Mouse (Mus musculus): Measurements from ENCODE around the gene Thy1. TPM values are rescaled to one million over a fixed set of nuclear protein-coding genes. Genes with fewer than 3 reads are reported as not detected.

The Thy1 gene
- polyA plus RNA-seq, 1 experiment from 2014 or later: 2.2 TPM

DNA sequence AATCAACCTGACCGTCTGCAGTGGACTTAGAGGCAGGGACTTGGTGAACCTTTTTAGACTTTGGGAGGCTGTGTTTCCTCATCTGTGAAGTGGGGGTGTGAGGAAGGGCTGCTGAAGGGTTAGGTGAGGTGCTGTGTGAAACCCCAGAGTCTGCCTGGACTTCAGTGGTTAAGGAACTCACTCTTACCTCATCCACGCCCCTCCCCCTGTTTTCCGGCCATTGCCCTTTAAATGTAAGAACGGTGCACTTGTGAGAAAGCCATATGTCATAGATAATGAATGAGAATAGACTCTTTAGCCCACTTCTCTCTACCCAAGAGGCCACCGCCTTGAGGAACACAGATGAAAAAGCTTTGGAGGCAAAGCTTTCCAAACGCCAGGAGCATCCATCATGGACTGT lies 29.4 kb upstream of the Thy1 start:
- no peaks in the 10 kb centered on the region for H3K9me3 ChIP-seq (replicated peaks)
- no peak overlapping the region; the same call in 1 of the 2 replicates for H3K27ac ChIP-seq
- no peak for ATAC-seq (replicated peaks; ENCODE audit: insufficient number of reproducible peaks, insufficient read depth, low FRiP score, low read depth)
- 50% methylated on average over 6 of the region's 6 CpGs for WGBS
- no peak overlapping the region for H3K4me3 ChIP-seq
- H3K9ac ChIP-seq: no peak overlapping the region
- 0 out of 2 replicates have a peak, but pooled peaks cover 2% of the 10 kb centered on the region for H3K4me1 ChIP-seq (replicated peaks)
- no peak overlapping the region for H3K4me2 ChIP-seq
- H3K36me3 ChIP-seq: no peaks in the 10 kb centered on the region
- no peaks in the 10 kb centered on the region for H3K27me3 ChIP-seq

DNA sequence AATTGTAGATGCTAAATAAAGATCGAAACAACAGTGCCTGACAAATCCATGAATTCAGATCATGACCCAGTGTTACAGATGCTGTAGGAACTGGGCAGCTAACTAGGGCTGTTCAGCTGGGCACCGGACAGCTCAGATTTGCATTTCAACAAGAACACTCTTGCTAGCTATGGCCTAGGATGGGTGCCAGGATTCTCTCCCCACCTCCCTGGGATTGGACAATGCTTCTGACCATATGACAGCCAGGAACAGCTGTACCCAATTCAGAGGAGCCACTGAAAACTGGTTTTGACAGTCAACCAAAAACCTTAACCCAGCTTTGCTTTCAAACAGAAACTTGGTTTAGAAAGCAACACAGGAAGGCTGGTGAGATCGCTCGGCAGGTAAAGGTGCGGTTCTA lies 26.9 kb upstream of the Thy1 start:
- H3K4me1 ChIP-seq (replicated peaks): 0 out of 2 replicates have a peak, but pooled peaks cover 2% of the 10 kb centered on the region
- ATAC-seq (replicated peaks; ENCODE audit: insufficient number of reproducible peaks, insufficient read depth, low FRiP score, low read depth): no peak
- 81% methylated on average over 5 of the region's 5 CpGs for WGBS
- H3K4me2 ChIP-seq: no peak overlapping the region
- no peaks in the 10 kb centered on the region for H3K36me3 ChIP-seq
- H3K9ac ChIP-seq: no peak overlapping the region
- no peak overlapping the region for H3K4me3 ChIP-seq
- H3K9me3 ChIP-seq (replicated peaks): no peaks in the 10 kb centered on the region
- no peak overlapping the region for H3K27ac ChIP-seq
- H3K27me3 ChIP-seq: no peaks in the 10 kb centered on the region

GRCm38 (mm10) chr9:44017846-44018245 lies 25.3 kb upstream of the Thy1 start:
- WGBS: 70% methylated on average over 5 of the region's 5 CpGs
- no peak overlapping the region for H3K4me2 ChIP-seq
- no peak for ATAC-seq (replicated peaks; ENCODE audit: insufficient number of reproducible peaks, insufficient read depth, low FRiP score, low read depth)

GRCm38 (mm10) chr9:44020001-44020400 lies 23.2 kb upstream of the Thy1 start:
- Histone ChIP-seq H3K4me1 (replicated peaks) (no peaks in the 10 kb centered on the region), H3K9me3 (replicated peaks) (no peaks in the 10 kb centered on the region), H3K27me3 (no peaks in the 10 kb centered on the region), H3K9ac (no peak overlapping the region), H3K4me3 (no peak overlapping the region), H3K36me3 (no peaks in the 10 kb centered on the region), H3K4me2 (no peak overlapping the region), H3K27ac (no peak overlapping the region)
- WGBS: 64% methylated on average over 7 of the region's 7 CpGs
- no peak for ATAC-seq (replicated peaks; ENCODE audit: insufficient number of reproducible peaks, insufficient read depth, low FRiP score, low read depth)

More at GRCm38 (mm10) chr9:44017846-44018245, 25.3 kb upstream of the Thy1 start:
- Histone ChIP-seq H3K4me1 (replicated peaks) (0 out of 2 replicates have a peak, but pooled peaks cover under 1% of the 10 kb centered on the region), H3K9ac (no peak overlapping the region), H3K27me3 (no peaks in the 10 kb centered on the region), H3K4me3 (no peak overlapping the region), H3K27ac (no peak overlapping the region), H3K9me3 (replicated peaks) (no peaks in the 10 kb centered on the region), H3K36me3 (no peaks in the 10 kb centered on the region)

GRCm38 (mm10) chr9:44022100-44022847 lies 20.9 kb upstream of the Thy1 start:
- no peak overlapping the region for H3K4me2 ChIP-seq
- H3K9me3 ChIP-seq (replicated peaks): no peaks in the 10 kb centered on the region
- 67% methylated on average over 8 of the region's 8 CpGs for WGBS
- no peak for ATAC-seq (replicated peaks; ENCODE audit: insufficient number of reproducible peaks, insufficient read depth, low FRiP score, low read depth)
- no peaks in the 10 kb centered on the region for H3K27me3 ChIP-seq
- no peak overlapping the region for H3K4me3 ChIP-seq
- H3K9ac ChIP-seq: no peak overlapping the region
- H3K27ac ChIP-seq: no peak overlapping the region; the same call in 1 of the 2 replicates
- H3K36me3 ChIP-seq: no peaks in the 10 kb centered on the region
- H3K4me1 ChIP-seq (replicated peaks): no peaks in the 10 kb centered on the region

DNA sequence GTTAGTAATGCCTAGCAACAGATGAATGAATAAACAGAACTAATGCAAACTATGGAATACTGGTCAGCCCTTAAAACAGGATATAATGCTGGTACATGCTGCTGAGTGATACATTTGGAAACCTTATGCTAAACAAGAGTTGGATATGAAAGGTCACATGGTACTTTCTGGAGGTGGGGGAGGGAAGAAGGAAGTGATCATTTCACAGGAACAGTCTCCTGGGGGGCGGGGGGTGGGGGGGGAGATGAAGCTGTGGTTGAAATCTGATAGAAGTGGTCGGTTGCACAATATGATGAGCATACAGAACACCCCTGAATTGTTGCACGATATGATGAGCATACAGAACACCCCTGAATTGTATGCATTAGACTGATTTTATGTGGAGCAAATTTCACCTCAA lies 19.1 kb upstream of the Thy1 start:
- Histone ChIP-seq H3K9me3 (replicated peaks) (no peaks in the 10 kb centered on the region), H3K27me3 (no peaks in the 10 kb centered on the region), H3K27ac (no peak overlapping the region), H3K4me1 (replicated peaks) (no peaks in the 10 kb centered on the region), H3K9ac (no peak overlapping the region), H3K4me3 (no peak overlapping the region), H3K4me2 (no peak overlapping the region), H3K36me3 (no peaks in the 10 kb centered on the region)
- no peak for ATAC-seq (replicated peaks; ENCODE audit: insufficient number of reproducible peaks, insufficient read depth, low FRiP score, low read depth)
- 58% methylated on average over 3 of the region's 3 CpGs for WGBS

DNA sequence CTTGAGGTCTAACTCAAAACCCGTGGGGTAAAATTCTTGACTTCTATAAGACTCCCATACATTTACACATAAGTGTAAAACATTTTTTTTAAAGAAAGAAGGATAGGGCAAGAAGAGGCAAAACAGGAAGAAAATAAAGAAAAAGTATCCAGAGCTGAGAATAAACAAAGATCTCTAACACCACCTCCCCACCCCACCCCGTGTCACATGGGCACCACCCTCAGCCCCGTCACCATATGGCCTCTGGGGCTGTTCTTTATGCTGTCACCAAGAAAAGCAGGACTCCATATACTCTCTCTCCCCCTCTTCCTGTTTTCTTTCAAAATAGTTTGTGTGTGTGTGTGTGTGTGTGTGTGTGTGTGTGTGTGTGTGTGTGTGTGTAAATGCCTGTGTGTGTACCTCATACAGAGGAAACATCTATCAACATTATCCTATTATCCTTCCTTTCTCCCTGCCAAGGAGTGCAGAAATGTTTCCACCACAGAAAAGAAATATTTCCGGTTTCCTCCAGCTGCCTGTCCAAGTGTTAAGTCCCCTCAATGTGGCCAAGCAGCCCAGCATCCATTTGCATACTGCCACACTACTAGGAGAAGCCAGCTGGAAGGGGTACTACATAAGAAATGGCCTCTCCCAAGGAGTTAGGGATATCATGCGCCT lies 13.5 kb upstream of the Thy1 start:
- Histone ChIP-seq H3K9me3 (replicated peaks) (no peaks in the 10 kb centered on the region), H3K4me3 (no peak overlapping the region), H3K36me3 (no peaks in the 10 kb centered on the region), H3K4me2 (no peak overlapping the region), H3K4me1 (replicated peaks) (no peaks in the 10 kb centered on the region), H3K9ac (no peak overlapping the region), H3K27me3 (no peaks in the 10 kb centered on the region), H3K27ac (peak overlapping the region; percentile 38; the same call in 1 of the 2 replicates)
- 38% methylated on average over 5 of the region's 5 CpGs for WGBS
- ATAC-seq (replicated peaks; ENCODE audit: insufficient number of reproducible peaks, insufficient read depth, low FRiP score, low read depth): peak; percentile 70

DNA sequence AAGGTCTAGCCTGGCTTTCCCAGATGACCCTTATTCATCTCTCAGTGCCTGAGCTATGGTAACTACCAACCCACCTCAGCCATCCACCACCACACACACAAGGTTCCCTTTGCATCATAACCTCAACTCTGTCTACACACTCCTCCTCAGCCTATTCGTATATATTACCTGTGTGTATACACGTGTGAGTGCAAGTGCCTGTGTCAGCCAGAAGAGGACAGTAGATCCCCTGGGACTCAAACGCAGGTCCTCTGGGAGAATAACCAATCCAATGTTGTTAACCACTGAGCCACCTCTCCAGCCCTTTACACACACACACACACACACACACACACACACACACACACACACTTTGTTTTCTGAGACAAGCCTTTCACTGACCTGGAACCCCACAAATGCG lies 12.5 kb upstream of the Thy1 start:
- Histone ChIP-seq H3K27ac (0 out of 2 replicates have a peak overlapping the region, but pooled peaks have one; percentile 38), H3K9ac (no peak overlapping the region), H3K36me3 (no peaks in the 10 kb centered on the region), H3K4me3 (no peak overlapping the region), H3K27me3 (no peaks in the 10 kb centered on the region), H3K9me3 (replicated peaks) (no peaks in the 10 kb centered on the region), H3K4me2 (no peak overlapping the region), H3K4me1 (replicated peaks) (no peaks in the 10 kb centered on the region)
- ATAC-seq (replicated peaks; ENCODE audit: insufficient number of reproducible peaks, insufficient read depth, low FRiP score, low read depth): no peak
- WGBS: 88% methylated on average over 4 of the region's 4 CpGs

GRCm38 (mm10) chr9:44031079-44031478 lies 12.1 kb upstream of the Thy1 start:
- ATAC-seq (replicated peaks; ENCODE audit: insufficient number of reproducible peaks, insufficient read depth, low FRiP score, low read depth): no peak
- H3K27ac ChIP-seq: no peak overlapping the region
- no peaks in the 10 kb centered on the region for H3K27me3 ChIP-seq
- no peaks in the 10 kb centered on the region for H3K36me3 ChIP-seq
- H3K4me3 ChIP-seq: no peak overlapping the region
- H3K4me1 ChIP-seq (replicated peaks): no peaks in the 10 kb centered on the region
- no peak overlapping the region for H3K4me2 ChIP-seq
- H3K9me3 ChIP-seq (replicated peaks): no peaks in the 10 kb centered on the region
- WGBS: 67% methylated on average over 5 of the region's 5 CpGs
- H3K9ac ChIP-seq: no peak overlapping the region

DNA sequence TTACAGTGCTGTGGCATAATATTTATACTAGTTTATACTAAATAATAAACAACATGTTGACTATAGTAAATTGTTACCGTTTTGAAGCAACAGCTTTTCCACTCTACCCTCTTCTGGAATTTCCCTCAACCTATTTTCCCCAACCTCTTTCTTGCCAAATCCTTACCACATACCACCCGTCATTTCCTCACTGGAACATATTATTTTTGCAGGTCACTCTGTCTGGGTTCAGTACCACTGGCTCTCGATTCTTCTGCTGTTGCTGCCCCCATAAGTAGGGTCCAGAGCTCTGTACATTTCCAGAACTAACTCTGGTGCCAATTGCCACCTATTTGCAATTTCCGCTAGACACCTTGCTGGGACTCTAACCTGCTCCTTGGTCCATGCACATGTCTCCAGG lies 11.2 kb upstream of the Thy1 start:
- 66% methylated on average over 4 of the region's 4 CpGs for WGBS
- ATAC-seq (replicated peaks; ENCODE audit: insufficient number of reproducible peaks, insufficient read depth, low FRiP score, low read depth): no peak
- Histone ChIP-seq H3K9me3 (replicated peaks) (no peaks in the 10 kb centered on the region), H3K27me3 (no peaks in the 10 kb centered on the region), H3K4me3 (no peak overlapping the region), H3K36me3 (no peaks in the 10 kb centered on the region), H3K4me1 (replicated peaks) (no peaks in the 10 kb centered on the region), H3K27ac (no peak overlapping the region), H3K4me2 (no peak overlapping the region), H3K9ac (no peak overlapping the region)

- no peak overlapping the region for H3K4me2 ChIP-seq
- WGBS: 88% methylated on average over 5 of the region's 5 CpGs
- H3K27ac ChIP-seq: no peak overlapping the region
- no peaks in the 10 kb centered on the region for H3K36me3 ChIP-seq
- no peak for ATAC-seq (replicated peaks; ENCODE audit: insufficient number of reproducible peaks, insufficient read depth, low FRiP score, low read depth)
- no peaks in the 10 kb centered on the region for H3K9me3 ChIP-seq (replicated peaks)
- H3K4me3 ChIP-seq: no peak overlapping the region
- H3K27me3 ChIP-seq: no peaks in the 10 kb centered on the region
- H3K9ac ChIP-seq: no peak overlapping the region
- H3K4me1 ChIP-seq (replicated peaks): no peaks in the 10 kb centered on the region
These were observed 9.9 kb upstream of the Thy1 start for GRCm38 (mm10) chr9:44033317-44033716.

All from heart, embryonic 15.5 days (tissue).